Mouse (Mus musculus) spleen, adult 10 weeks (tissue): ENCODE measurements around the gene Cbx5. TPM values are rescaled to one million over a fixed set of nuclear protein-coding genes. Genes with fewer than 3 reads are reported as not detected.

Experiments used
- polyA plus RNA-seq: library from polyadenylated mRNA; stranded (reverse); fragments of 350-450 nt; fragmentation: Illumina TruSeq; extraction: RNeasy Lipid Tissue Mini Kit (QIAGEN cat#74804); gene quantifications from one replicate; pipeline ENCODE4 v1.2.3, GENCODE M21; 2015; ENCODE audit warnings: low replicate concordance; ENCODE audit not compliant: insufficient read depth

The Cbx5 gene
- polyA plus RNA-seq: 73.3 TPM

GRCm38 (mm10) chr15:103239685-103240159, at the start of gene Cbx5:
Gene Cbx5, minus strand, starts transcription at chr15:103239816.

GRCm38 (mm10) chr15:103272419-103273279, 33.0 kb upstream of the Cbx5 start, which contains the start of gene Copz1:
Gene Copz1, plus strand, starts transcription at chr15:103272714.

GRCm38 (mm10) chr15:103257790-103258728, 18.4 kb upstream of the Cbx5 start, which contains the start of gene Nfe2:
Gene Nfe2, minus strand, starts transcription at chr15:103258403.

DNA sequence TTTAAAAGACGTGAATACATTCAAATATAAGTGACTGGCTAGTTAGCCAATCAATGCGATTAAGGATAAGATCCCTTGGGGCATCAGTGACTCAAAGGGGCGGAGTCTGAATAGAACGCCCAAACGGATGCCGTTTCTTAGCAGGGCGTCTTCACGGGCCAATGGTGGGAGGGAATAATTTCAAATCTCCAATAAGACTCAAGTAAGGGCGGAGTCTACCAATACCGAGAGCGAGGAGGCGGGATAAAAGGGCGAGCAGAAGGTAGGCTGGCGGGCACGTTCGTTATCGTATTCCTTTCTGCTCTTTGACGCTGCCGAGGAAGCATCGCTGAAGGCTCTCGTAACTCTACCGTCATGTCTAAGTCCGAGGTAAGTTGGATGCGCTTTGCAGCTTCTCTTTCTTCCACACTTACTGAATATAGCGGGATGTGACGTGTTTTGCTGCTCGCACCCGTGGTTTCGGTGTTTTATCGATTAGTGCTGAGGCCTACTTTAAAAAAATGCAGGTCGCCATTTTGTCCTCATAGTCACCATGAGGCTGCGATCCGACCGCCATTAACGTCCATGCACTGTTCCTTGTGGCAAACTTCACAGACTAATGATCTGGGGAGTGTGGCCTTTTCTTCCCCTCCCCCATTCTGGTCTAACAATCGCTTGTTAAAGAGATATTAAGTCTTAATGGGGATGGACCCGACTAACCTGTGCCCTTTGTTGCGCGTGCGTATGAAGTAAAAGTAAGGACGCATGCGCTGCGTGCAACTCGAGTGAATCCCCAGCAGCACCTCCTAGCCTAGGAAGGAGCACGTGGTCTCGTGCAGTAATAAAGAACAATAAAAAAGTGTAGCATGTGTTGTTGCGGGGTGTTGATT, 778 bp upstream of the Cbx5 start, which contains the start of gene Hnrnpa1:
Gene Hnrnpa1 (plus strand): TSS at position 273 of the 869 bp plus-strand sequence.

GRCm38 (mm10) chr15:103167042-103167615, 72.5 kb downstream of the Cbx5 start, which contains the start of gene Smug1:
Gene Smug1, minus strand, starts transcription at chr15:103167092.

Other genes with a start within 250 kb of the Cbx5 start
- gene Hoxc8, start 249.2 kb downstream of the Cbx5 start, polyA plus RNA-seq: not detected
- gene Hoxc6, start 241.6 kb downstream of the Cbx5 start, polyA plus RNA-seq: not detected
- gene Hoxc4, start 220.9 kb downstream of the Cbx5 start, polyA plus RNA-seq: 0.50 TPM
- gene Smug1, start 72.7 kb downstream of the Cbx5 start, polyA plus RNA-seq: 16.0 TPM
- gene Hnrnpa1, start 616 bp upstream of the Cbx5 start, polyA plus RNA-seq: 835 TPM
- gene Nfe2, start 18.6 kb upstream of the Cbx5 start, polyA plus RNA-seq: 28.4 TPM
- 147 TPM for gene Copz1, start 32.9 kb upstream of the Cbx5 start, polyA plus RNA-seq
- not detected for gene Gpr84, start 70.8 kb upstream of the Cbx5 start, polyA plus RNA-seq
- gene Zfp385a, start 100.3 kb upstream of the Cbx5 start, polyA plus RNA-seq: 6.2 TPM
- gene Itga5, start 126.9 kb upstream of the Cbx5 start, polyA plus RNA-seq: 4.0 TPM
- not detected for gene Gtsf1, start 190.7 kb upstream of the Cbx5 start, polyA plus RNA-seq
- not detected for gene Gtsf2, start 208.7 kb upstream of the Cbx5 start, polyA plus RNA-seq
- 237 TPM for gene Nckap1l, start 214.0 kb upstream of the Cbx5 start, polyA plus RNA-seq